Mouse (Mus musculus) layer of hippocampus, postnatal 25 days (tissue): ENCODE measurements around the gene Rprd1b. TPM values are rescaled to one million over a fixed set of nuclear protein-coding genes. Genes with fewer than 3 reads are reported as not detected.
A peak's percentile ranks its signal among the peaks of the same experiment; 100 is the strongest.
"Not testable (repeated sequence)": the region's sequence is repeated elsewhere in the genome, so short reads cannot be mapped to it uniquely, and the experiment has no call there.

ENCODE experiments used
- DNase-seq, 2 experiments: peaks; one replicate each; pipeline ENCODE4 v3.0.0; 2022; ENCODE audit warnings: mixed read lengths in 2 of 2, low spot score in 1 of 2; ENCODE audit errors: extremely low spot score in 1 of 2
- total RNA-seq, 2 experiments: library from RNA; stranded (reverse); gene quantifications; 2 replicates each; pipeline ENCODE4 v1.2.3; 2021

The Rprd1b gene
- total RNA-seq, 2 experiments from 2014 or later = 40.6 to 45.5 TPM

- DNase-seq = no peak
Observed at GRCm38 (mm10) chr2:158039662-158040061, 11.4 kb downstream of the Rprd1b start.

- no peak for DNase-seq
Observed at GRCm38 (mm10) chr2:158040396-158040795, 12.1 kb downstream of the Rprd1b start.

GRCm38 (mm10) chr2:158043504-158043903 lies 15.2 kb downstream of the Rprd1b start:
- DNase-seq = no peak

- no peak for DNase-seq
Observed at GRCm38 (mm10) chr2:158046186-158046585, 17.9 kb downstream of the Rprd1b start.

GRCm38 (mm10) chr2:158047903-158048302 lies 19.6 kb downstream of the Rprd1b start:
- peak in 1 of 2 experiments; percentile 51 for DNase-seq

GRCm38 (mm10) chr2:158048718-158049117 lies 20.4 kb downstream of the Rprd1b start:
- DNase-seq = no peak

- DNase-seq = no peak
Observed at GRCm38 (mm10) chr2:158050116-158050515, 21.8 kb downstream of the Rprd1b start.

- DNase-seq = no peak
Observed at GRCm38 (mm10) chr2:158054596-158054995, 26.3 kb downstream of the Rprd1b start.

GRCm38 (mm10) chr2:158055383-158055782 lies 27.1 kb downstream of the Rprd1b start:
- DNase-seq = not testable (repeated sequence)

- DNase-seq = no peak
Observed at GRCm38 (mm10) chr2:158057030-158057429, 28.7 kb downstream of the Rprd1b start.

GRCm38 (mm10) chr2:158058534-158058933 lies 30.2 kb downstream of the Rprd1b start:
- peak; percentile 36 to 70 for DNase-seq

GRCm38 (mm10) chr2:158059666-158060105 lies 31.4 kb downstream of the Rprd1b start:
- no peak for DNase-seq

GRCm38 (mm10) chr2:158063036-158063435 lies 34.7 kb downstream of the Rprd1b start:
- DNase-seq = no peak

- DNase-seq = no peak
Observed at GRCm38 (mm10) chr2:158064571-158065048, 36.3 kb downstream of the Rprd1b start.

GRCm38 (mm10) chr2:158065064-158065463 lies 36.8 kb downstream of the Rprd1b start:
- no peak for DNase-seq

GRCm38 (mm10) chr2:158066456-158066855 lies 38.2 kb downstream of the Rprd1b start:
- no peak for DNase-seq

- no peak for DNase-seq
Observed at GRCm38 (mm10) chr2:158067260-158067824, 39.0 kb downstream of the Rprd1b start.

- no peak for DNase-seq
Observed at GRCm38 (mm10) chr2:158068444-158068971, 40.2 kb downstream of the Rprd1b start.

GRCm38 (mm10) chr2:158070885-158071632 lies 42.8 kb downstream of the Rprd1b start:
- no peak for DNase-seq

- DNase-seq = no peak
Observed at GRCm38 (mm10) chr2:158071633-158071995, 43.3 kb downstream of the Rprd1b start.

- DNase-seq = no peak
Observed at GRCm38 (mm10) chr2:158074835-158075234, 46.5 kb downstream of the Rprd1b start.

GRCm38 (mm10) chr2:158076690-158077089 lies 48.4 kb downstream of the Rprd1b start:
- DNase-seq = no peak
